Mouse (Mus musculus): ENCODE data around the gene Hagh. TPM values are rescaled to one million over a fixed set of nuclear protein-coding genes. Genes with fewer than 3 reads are reported as not detected.

Hagh gene
- polyA plus RNA-seq, 1 experiment, result 180 TPM

DNA sequence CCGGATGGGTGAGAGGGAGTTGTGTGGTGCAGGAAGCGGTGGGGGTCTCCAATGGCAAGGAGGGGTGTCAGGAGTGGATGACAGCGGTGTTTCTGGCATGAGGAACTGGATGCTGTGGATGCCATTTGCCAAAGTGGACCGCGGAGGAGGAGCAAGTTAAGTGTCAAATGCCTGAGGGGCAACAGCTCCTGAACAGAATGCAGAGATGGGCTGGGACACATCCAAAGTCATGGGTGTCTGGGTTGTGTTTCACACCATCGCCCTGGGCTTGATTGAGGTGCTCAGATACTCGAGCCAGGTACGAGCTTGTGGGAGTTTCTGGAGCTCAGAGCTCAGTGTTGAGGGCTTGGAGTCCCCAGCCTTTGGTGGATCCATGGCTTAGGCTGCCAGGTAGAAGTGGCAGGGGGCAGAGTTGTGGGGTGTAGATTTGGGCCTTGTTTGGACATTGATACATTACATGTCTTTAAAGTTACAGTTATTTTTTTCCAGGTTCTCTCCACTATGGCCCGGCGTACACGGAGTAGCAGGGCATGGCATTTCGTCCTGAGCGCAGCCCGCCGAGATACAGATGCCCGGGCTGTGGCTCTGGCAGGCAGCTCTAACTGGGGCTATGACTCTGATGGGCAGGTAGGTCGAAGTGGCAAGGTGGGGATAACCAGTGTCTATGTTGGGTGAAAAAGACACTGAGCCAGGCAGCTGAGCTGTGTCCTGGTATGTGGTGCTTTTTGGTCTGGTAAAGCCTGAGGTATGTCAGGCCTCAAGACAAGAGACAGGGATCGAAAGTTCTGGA, 47.5 kb downstream of the Hagh start:
- peak overlapping the region; percentile 75 for H3K27ac ChIP-seq (replicated peaks; ENCODE audit: low read depth, low read length)

DNA sequence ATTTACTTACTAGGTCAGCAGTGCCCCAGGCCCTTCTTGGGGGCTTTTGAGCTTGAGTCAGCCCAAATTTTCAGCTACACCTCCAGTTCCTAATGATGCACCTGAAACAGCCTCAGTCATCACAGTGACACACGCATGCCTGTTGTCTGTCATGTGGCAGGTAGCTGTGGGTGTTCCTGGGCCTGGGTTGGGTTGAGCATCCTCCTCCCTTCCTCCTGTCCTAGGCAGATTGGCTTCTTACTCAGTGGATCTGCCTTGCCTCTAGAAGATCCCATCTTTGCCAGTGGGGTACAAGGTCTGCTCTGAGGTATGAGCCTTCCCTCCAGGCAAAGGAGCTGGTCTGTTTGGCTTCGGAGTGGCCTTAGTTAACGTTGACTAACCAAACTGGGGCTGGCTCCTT, 48.9 kb downstream of the Hagh start:
- Histone ChIP-seq H3K27ac (replicated peaks; ENCODE audit: low read depth, low read length) (no peak overlapping the region), H3K4me1 (ENCODE audit: control insufficient read depth, insufficient read depth, insufficient read length, low read length) (peaks cover 8% of the 10 kb centered on the region), H3K4me3 (ENCODE audit: insufficient read depth, low read depth, low read length) (no peak overlapping the region)

More for the DNA sequence above, 47.5 kb downstream of the Hagh start:
- peak overlapping the region; percentile 70 for H3K4me3 ChIP-seq (ENCODE audit: insufficient read depth, low read depth, low read length)
- peaks cover 8% of the 10 kb centered on the region for H3K4me1 ChIP-seq (ENCODE audit: control insufficient read depth, insufficient read depth, insufficient read length, low read length)

DNA sequence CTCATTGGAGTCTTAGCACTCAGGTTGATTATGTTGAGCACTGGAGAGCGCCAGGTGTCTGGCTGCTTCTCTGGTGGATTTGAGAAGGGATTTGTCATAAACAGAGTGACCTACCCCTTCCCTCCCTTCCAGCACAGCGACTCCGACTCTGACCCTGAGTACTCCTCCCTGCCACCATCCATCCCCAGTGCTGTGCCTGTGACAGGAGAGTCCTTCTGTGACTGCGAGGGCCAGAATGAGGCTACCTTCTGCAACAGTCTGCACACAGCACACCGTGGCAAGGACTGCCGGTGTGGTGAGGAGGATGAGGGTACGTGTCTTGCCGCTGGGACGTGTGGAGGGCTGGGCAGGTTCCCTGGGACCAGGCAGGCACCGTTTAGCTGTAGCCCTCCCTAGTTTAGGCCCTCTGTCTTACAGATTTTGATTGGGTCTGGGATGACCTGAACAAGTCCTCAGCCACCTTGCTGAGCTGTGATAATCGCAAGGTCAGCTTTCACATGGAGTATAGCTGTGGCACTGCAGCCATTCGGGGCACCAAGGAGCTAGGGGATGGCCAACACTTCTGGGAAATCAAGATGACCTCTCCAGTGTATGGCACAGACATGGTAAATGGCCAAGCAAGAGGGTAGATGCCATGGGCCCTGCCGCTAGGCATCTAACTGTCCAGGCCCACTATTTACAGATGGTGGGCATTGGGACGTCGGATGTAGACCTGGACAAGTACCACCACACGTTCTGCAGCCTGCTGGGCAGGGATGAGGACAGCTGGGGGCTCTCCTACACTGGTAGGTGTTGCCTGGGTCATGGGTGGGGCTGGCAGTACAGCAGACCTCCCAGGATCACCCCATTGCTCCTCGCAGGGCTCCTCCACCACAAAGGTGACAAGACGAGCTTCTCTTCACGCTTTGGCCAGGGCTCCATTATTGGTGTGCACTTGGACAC, 50.5 kb downstream of the Hagh start:
- no peak overlapping the region for H3K4me3 ChIP-seq (ENCODE audit: insufficient read depth, low read depth, low read length)
- H3K27ac ChIP-seq (replicated peaks; ENCODE audit: low read depth, low read length), result no peak overlapping the region

DNA sequence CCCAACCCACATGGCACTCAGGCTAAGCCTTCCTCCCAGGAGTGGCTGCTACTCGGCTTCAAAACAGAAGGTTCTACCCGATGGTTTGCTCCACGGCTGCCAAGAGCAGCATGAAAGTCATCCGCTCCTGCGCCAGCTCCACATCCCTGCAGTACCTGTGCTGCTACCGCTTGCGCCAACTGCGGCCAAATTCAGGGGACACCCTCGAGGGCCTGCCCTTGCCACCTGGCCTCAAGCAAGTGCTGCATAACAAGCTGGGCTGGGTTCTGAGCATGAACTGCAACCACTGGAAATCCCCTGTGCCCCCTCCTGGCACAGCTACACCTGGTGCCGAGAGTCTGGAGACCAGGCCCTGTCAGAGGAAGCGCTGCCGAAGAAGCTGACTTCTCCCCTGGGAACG, 51.4 kb downstream of the Hagh start:
- Histone ChIP-seq H3K4me3 (ENCODE audit: insufficient read depth, low read depth, low read length) (no peak overlapping the region), H3K27ac (replicated peaks; ENCODE audit: low read depth, low read length) (no peak overlapping the region), H3K4me1 (ENCODE audit: control insufficient read depth, insufficient read depth, insufficient read length, low read length) (peaks cover 6% of the 10 kb centered on the region; the same call in 1 of the 2 replicates)

More for the DNA sequence above, 50.5 kb downstream of the Hagh start:
- peaks cover 8% of the 10 kb centered on the region for H3K4me1 ChIP-seq (ENCODE audit: control insufficient read depth, insufficient read depth, insufficient read length, low read length)

DNA sequence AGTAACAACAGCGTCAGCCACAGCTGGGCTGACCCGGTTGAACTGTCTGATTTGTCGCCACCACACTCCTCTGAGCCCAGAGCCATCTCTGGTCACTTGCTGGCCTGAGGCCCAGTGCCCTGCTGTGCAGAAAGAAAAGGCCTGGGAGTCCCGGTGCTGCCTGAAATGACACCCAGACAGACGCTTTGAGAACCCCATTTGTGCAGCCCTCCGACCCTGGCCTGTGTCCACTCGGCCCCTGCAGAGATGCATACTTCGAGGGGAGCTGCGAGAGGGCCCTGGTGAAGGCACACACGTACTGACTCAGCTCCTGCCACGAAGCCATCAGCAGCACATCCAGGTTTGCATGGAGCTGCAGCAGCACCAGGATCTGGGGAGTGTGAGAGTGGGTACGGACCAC, 52.8 kb downstream of the Hagh start:
- H3K4me1 ChIP-seq (ENCODE audit: control insufficient read depth, insufficient read depth, insufficient read length, low read length), result peaks cover 6% of the 10 kb centered on the region
- no peak overlapping the region for H3K27ac ChIP-seq (replicated peaks; ENCODE audit: low read depth, low read length)
- no peak overlapping the region for H3K4me3 ChIP-seq (ENCODE audit: insufficient read depth, low read depth, low read length)

DNA sequence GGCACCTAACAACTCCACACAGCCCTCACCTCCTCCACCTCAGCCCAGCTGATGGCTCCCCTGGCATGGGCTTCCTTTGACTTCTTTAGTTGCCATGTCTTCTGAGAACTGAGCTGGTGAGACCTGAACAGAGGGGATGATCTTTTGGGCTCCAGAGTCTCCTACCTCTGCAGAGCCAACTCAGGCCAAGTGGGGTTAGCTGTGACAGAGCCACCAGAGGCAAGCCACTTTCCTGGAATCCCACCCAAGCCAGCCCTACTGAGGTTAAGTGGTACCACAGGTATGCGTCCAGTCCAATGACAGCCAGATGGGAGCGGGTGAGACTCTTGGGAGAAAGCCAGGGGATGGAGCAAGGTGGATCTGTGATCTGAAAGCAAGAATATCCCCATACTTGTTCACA, 53.3 kb downstream of the Hagh start:
- H3K4me1 ChIP-seq (ENCODE audit: control insufficient read depth, insufficient read depth, insufficient read length, low read length), result peaks cover 6% of the 10 kb centered on the region
- H3K4me3 ChIP-seq (ENCODE audit: insufficient read depth, low read depth, low read length), result no peak overlapping the region
- no peak overlapping the region for H3K27ac ChIP-seq (replicated peaks; ENCODE audit: low read depth, low read length)

DNA sequence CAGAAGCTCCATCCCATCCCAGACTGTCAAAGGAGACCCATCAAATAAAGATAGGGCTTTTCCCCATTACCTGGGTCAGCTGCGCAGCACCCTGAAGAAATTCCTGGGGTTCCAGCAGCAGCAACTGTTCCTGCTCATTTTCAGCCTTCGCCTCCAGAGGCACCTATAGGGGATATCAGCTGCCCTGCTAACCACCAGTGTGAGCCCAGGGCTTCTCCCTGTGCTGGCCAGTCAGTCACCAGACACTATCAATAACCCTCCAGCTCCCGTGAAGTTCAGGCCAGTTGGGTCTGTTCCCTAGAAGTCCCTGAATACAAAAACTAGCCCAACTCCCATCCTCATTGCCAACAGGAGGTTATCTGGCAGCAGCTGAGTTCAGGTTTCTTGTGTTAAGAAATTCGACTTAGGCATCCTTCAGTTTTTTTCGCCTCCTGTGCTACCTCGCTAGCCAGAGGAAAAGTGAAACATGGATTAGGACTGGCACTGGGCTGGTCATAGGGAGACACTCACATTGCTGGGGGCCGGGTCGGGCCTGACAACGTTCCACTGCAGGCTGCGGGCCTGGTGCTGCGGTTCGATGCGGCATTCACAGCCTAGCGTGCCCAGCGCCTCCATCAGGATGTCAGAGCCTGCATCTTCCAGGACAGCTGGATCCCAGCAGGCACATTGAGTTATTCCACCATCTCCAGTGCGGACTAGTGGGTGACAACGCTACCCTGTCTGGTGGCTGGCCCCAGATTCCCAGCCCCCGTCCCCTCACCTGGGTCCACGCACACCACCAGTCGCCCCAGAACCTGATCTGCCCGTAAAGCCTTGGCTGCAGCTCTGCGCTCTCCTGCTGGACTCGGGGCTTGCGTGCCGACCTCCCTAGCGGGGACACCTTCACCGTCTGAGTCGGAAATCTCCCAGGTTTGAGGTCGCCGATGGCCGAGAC, 54.4 kb downstream of the Hagh start:
- Histone ChIP-seq H3K27ac (replicated peaks; ENCODE audit: low read depth, low read length) (peak overlapping the region; percentile 76), H3K4me3 (ENCODE audit: insufficient read depth, low read depth, low read length) (peak overlapping the region; percentile 88), H3K4me1 (ENCODE audit: control insufficient read depth, insufficient read depth, insufficient read length, low read length) (peaks cover 6% of the 10 kb centered on the region)

DNA sequence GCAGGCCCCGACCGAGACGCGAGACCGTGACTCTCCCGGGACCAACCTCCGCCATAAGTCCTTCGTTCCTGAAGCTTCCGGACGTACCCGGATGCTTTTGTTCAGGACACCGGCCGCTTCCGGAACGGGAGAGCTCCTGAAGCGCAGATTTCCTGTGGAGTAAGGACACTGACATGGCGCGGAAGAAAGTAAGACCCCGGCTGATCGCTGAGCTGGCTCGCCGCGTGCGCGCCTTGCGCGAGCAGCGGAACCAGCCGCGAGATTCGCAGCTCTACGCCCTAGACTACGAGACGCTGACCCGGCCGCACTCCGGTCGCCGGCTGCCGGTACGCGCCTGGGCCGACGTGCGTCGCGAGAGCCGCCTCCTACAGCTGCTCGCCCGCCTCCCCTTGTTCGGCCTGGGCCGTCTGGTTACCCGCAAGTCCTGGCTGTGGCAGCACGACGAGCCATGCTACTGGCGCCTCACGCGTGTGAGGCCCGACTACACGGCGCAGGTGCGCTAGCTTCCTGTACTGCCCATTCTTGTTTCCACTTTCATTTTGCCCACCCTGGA, 55.1 kb downstream of the Hagh start, which contains the start of the genes Eme2 and Mrps34:
TSS of gene Eme2 (minus strand) at position 93 of the 553 bp plus-strand sequence.
TSS of gene Mrps34 (plus strand) at position 122 of the 553 bp plus-strand sequence.
- H3K4me1 ChIP-seq (ENCODE audit: control insufficient read depth, insufficient read depth, insufficient read length, low read length), result peaks cover 6% of the 10 kb centered on the region

DNA sequence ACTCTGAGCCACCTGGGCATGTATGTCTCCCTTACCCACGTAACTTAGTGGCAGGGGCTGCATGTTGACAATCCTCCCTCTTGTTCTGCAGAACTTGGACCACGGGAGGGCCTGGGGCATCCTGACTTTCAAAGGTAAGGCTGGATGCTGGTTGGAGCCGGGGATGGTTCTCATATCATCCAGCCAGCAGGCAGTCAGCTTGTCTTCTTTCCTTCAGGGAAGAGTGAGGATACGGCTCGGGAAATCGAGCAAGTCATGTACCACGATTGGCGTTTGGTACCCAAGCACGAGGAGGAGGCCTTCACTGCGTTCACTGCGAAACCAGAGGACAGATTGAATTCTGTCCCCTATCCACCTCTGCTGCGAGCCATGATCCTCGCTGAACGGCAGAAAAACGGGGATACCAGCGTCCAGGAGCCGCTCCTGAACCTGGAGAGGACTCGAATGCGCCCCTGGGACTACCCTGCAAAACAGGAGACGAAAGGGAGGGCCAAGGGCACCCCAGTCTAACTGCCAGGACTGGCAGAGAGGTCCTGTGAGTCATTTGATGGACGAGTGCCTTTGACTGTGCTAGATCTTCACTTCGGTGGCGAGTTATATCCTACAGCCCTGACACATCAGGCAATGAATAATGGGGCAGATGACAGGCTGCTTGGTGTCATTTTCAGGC, 55.8 kb downstream of the Hagh start:
- peak overlapping the region; percentile 88 for H3K27ac ChIP-seq (replicated peaks; ENCODE audit: low read depth, low read length)
- peak overlapping the region; percentile 88 for H3K4me3 ChIP-seq (ENCODE audit: insufficient read depth, low read depth, low read length)
- H3K4me1 ChIP-seq (ENCODE audit: control insufficient read depth, insufficient read depth, insufficient read length, low read length), result peaks cover 6% of the 10 kb centered on the region

More for the DNA sequence above, 55.1 kb downstream of the Hagh start, which contains the start of the genes Eme2 and Mrps34:
- H3K27ac ChIP-seq (replicated peaks; ENCODE audit: low read depth, low read length), result peak within 1 kb of the TSS; percentile 88
- H3K4me3 ChIP-seq (ENCODE audit: insufficient read depth, low read depth, low read length), result peak within 1 kb of the TSS; percentile 88

DNA sequence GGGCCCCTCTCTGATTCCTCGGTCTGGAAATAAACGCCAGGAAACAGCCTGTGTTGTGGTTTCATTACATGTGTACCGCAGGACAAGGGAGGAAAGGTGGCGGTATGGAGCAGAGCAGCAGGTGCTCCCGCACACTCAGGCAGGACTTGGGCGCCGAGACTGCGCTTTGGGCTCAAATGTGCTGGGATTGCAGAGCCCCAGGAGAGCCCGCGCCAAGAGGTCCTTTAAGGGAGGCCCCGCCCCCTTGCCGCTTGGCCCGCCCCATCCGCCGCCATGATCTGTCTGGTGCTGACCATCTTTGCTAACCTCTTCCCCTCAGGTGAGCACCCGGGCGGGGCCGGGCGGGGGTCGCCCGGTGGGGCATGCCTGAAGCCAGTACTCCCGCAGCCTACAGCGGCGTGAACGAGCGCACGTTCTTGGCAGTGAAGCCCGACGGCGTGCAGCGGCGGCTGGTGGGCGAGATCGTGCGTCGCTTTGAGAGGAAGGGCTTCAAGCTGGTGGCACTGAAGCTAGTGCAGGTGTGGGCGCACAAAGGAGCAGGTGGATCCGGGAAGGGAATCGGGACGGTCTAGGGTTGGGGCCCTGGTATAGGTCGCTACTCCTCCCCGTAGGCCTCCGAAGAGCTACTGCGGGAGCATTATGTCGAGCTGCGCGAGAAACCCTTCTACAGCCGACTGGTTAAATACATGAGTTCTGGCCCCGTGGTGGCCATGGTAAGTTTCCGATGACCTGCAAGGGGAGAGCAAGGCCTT, 56.5 kb downstream of the Hagh start, which contains the start of gene Nme3:
TSS of gene Nme3 (plus strand) at position 260 of the 752 bp plus-strand sequence.
- Histone ChIP-seq H3K4me3 (ENCODE audit: insufficient read depth, low read depth, low read length) (peak within 1 kb of the TSS; percentile 88), H3K4me1 (ENCODE audit: control insufficient read depth, insufficient read depth, insufficient read length, low read length) (peaks cover 6% of the 10 kb centered on the region), H3K27ac (replicated peaks; ENCODE audit: low read depth, low read length) (peak within 1 kb of the TSS; percentile 88)

DNA sequence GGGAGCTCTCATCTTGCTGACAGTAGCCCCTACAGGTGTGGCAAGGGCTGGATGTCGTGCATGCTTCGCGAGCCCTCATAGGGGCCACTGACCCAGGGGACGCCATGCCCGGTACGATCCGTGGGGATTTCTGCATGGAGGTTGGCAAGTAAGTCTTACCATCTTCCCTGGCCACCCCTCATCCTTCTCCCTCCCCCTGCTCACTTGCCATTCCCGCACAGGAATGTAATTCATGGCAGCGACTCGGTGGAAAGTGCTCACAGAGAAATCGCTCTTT, 57.0 kb downstream of the Hagh start:
- Histone ChIP-seq H3K4me3 (ENCODE audit: insufficient read depth, low read depth, low read length) (peak overlapping the region; percentile 88), H3K27ac (replicated peaks; ENCODE audit: low read depth, low read length) (no peak overlapping the region), H3K4me1 (ENCODE audit: control insufficient read depth, insufficient read depth, insufficient read length, low read length) (peaks cover 6% of the 10 kb centered on the region)

DNA sequence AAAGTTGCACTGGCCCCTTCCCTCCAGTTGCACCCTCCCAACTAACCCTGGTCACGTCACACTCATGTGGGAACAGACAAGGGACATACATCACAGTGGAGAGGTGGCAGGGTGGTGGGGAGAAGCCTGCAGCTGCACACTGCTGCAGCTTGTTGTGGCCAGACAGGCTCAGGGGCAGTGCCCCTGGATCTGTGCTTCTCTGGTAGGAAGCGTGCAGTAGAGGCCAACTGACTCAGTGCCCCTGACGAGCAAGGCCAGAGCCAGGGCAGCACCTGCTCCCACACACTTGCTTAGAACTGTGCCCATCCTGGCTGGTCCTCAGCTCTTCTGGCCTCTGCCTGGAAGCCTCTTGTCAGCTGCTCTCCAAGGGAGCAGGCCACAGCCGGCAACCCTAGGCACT, 57.7 kb downstream of the Hagh start:
- H3K4me1 ChIP-seq (ENCODE audit: control insufficient read depth, insufficient read depth, insufficient read length, low read length), result peaks cover 6% of the 10 kb centered on the region
- H3K4me3 ChIP-seq (ENCODE audit: insufficient read depth, low read depth, low read length), result peak overlapping the region; percentile 88; the same call in 1 of the 2 replicates
- H3K27ac ChIP-seq (replicated peaks; ENCODE audit: low read depth, low read length), result no peak overlapping the region

Measured in brown adipose tissue, adult 24 weeks (tissue).